Mouse (Mus musculus) small intestine, adult 2 months (tissue): ENCODE measurements around the gene Prss45. TPM values are rescaled to one million over a fixed set of nuclear protein-coding genes. Genes with fewer than 3 reads are reported as not detected.

Source experiments
- H3K27ac ChIP-seq: fragments of 200-500 bp; 2 replicates; pipeline ENCODE4 v1.5.1; 2012; ENCODE audit warnings: low read depth, low read length, control low read depth, inconsistent platforms; ENCODE audit not compliant: insufficient read depth
- H3K27me3 ChIP-seq: fragments of 200-500 bp; 2 replicates; pipeline ENCODE4 v1.6.1; 2012; ENCODE audit warnings: mild to moderate bottlenecking, moderate library complexity, low read length, inconsistent platforms; ENCODE audit not compliant: control insufficient read depth, insufficient read depth
- H3K36me3 ChIP-seq: fragments of 200-500 bp; 2 replicates; pipeline ENCODE4 v1.6.1; 2012; ENCODE audit warnings: mild to moderate bottlenecking, low read length, control low read depth, inconsistent platforms; ENCODE audit not compliant: control insufficient read depth, insufficient read depth
- H3K4me1 ChIP-seq: fragments of 200-500 bp; 2 replicates; pipeline ENCODE4 v1.6.1; 2012; ENCODE audit warnings: low read length, inconsistent platforms, mixed read lengths; ENCODE audit not compliant: control insufficient read depth, insufficient read depth, insufficient read length
- H3K4me3 ChIP-seq: fragments of 200-500 bp; 2 replicates; pipeline ENCODE4 v1.5.1; 2012; ENCODE audit warnings: low read depth, mild to moderate bottlenecking, control low read depth, inconsistent platforms, low read length, moderate library complexity
- CTCF ChIP-seq: fragments of 200-500 bp; IDR thresholded peaks from 2 replicates; pipeline ENCODE4 v1.5.1; 2012; ENCODE audit warnings: low read depth, mild to moderate bottlenecking, control low read depth, inconsistent platforms, low read length, moderate library complexity, mixed read lengths; ENCODE audit not compliant: insufficient replicate concordance, insufficient read length; ENCODE audit errors: extremely low read depth
- POLR2A ChIP-seq: fragments of 200-500 bp; IDR thresholded peaks from 2 replicates; pipeline ENCODE4 v1.6.1; 2012; ENCODE audit warnings: low read depth, mild to moderate bottlenecking, control low read depth, inconsistent platforms, low read length, moderate library complexity
- WGBS: fragments of 180-500 bp; shearing (Covaris S2); methylation state at CpG from one replicate; pipeline ENCODE4 v1.1.7; 2018; 5-methylcytosine and 5-hydroxymethylcytosine counted together
- polyA plus RNA-seq: library from polyadenylated mRNA; depleted of rRNA; stranded (reverse); fragments of >200 nt; gene quantifications from 2 replicates; pipeline ENCODE4 v1.2.3, GENCODE M21; 2012; rRNA removed

Prss45 gene
- polyA plus RNA-seq = not detected in 2 replicates

GRCm38 (mm10) chr9:110834411-110834810 lies at the start of gene Prss45:
Prss45 (plus strand) TSS chr9:110834588.
- Histone ChIP-seq H3K27ac (no peak within 1 kb of the TSS; the same call in 1 of the 2 replicates), H3K4me3 (no peak within 1 kb of the TSS), H3K27me3 (no peaks in the 10 kb centered on the region), H3K36me3 (no peaks in the 10 kb centered on the region), H3K4me1 (no peaks in the 10 kb centered on the region)
- TF ChIP-seq POLR2A = no peak
- TF ChIP-seq CTCF = no peak
- 82% methylated on average over 19 of the region's 19 CpGs for WGBS

GRCm38 (mm10) chr9:110788169-110788568 lies 46.2 kb upstream of the Prss45 start:
- Histone ChIP-seq H3K27ac (no peak overlapping the region), H3K27me3 (no peaks in the 10 kb centered on the region; the same call in 1 of the 2 replicates), H3K4me1 (no peaks in the 10 kb centered on the region), H3K36me3 (no peaks in the 10 kb centered on the region), H3K4me3 (no peak overlapping the region)
- WGBS = 89% methylated on average over 3 of the region's 3 CpGs
- TF ChIP-seq CTCF = no peak
- no peak for TF ChIP-seq POLR2A

GRCm38 (mm10) chr9:110790462-110790861 lies 43.9 kb upstream of the Prss45 start:
- Histone ChIP-seq H3K4me1 (no peaks in the 10 kb centered on the region), H3K4me3 (no peak overlapping the region), H3K27ac (no peak overlapping the region), H3K27me3 (no peaks in the 10 kb centered on the region; the same call in 1 of the 2 replicates), H3K36me3 (no peaks in the 10 kb centered on the region)
- TF ChIP-seq POLR2A (no peak), CTCF (no peak)
- 57% methylated on average over 4 of the region's 4 CpGs for WGBS

- Histone ChIP-seq H3K27ac (no peak overlapping the region), H3K27me3 (no peaks in the 10 kb centered on the region), H3K4me1 (no peaks in the 10 kb centered on the region), H3K36me3 (no peaks in the 10 kb centered on the region), H3K4me3 (no peak overlapping the region)
- WGBS = 75% methylated on average over 10 of the region's 10 CpGs
- no peak for TF ChIP-seq POLR2A
- no peak for TF ChIP-seq CTCF
Observed at GRCm38 (mm10) chr9:110797013-110797412, 37.4 kb upstream of the Prss45 start.

- H3K36me3 ChIP-seq = no peaks in the 10 kb centered on the region
- TF ChIP-seq CTCF (no peak), POLR2A (no peak)
- no peak within 1 kb of the TSS for H3K4me3 ChIP-seq
- no peak within 1 kb of the TSS for H3K27ac ChIP-seq
- no peaks in the 10 kb centered on the region for H3K4me1 ChIP-seq
- WGBS = 91% methylated on average over 14 of the region's 14 CpGs
- H3K27me3 ChIP-seq = no peaks in the 10 kb centered on the region
Observed at GRCm38 (mm10) chr9:110797866-110798265, 36.5 kb upstream of the Prss45 start, which contains the start of gene Prss42. Prss42 (plus strand) TSS chr9:110798166.

GRCm38 (mm10) chr9:110800834-110801479 lies 33.4 kb upstream of the Prss45 start:
- WGBS = 90% methylated on average over 8 of the region's 8 CpGs
- no peak for TF ChIP-seq POLR2A
- no peak for TF ChIP-seq CTCF
- Histone ChIP-seq H3K4me3 (no peak overlapping the region), H3K4me1 (no peaks in the 10 kb centered on the region), H3K27ac (no peak overlapping the region), H3K27me3 (no peaks in the 10 kb centered on the region), H3K36me3 (no peaks in the 10 kb centered on the region)

GRCm38 (mm10) chr9:110803294-110803693 lies 31.1 kb upstream of the Prss45 start:
- H3K27ac ChIP-seq = no peak overlapping the region
- TF ChIP-seq POLR2A = no peak
- TF ChIP-seq CTCF = no peak
- no peaks in the 10 kb centered on the region for H3K36me3 ChIP-seq
- H3K4me3 ChIP-seq = no peak overlapping the region
- H3K4me1 ChIP-seq = no peaks in the 10 kb centered on the region
- WGBS = 62% methylated on average over 4 of the region's 4 CpGs
- H3K27me3 ChIP-seq = no peaks in the 10 kb centered on the region
